Mouse (Mus musculus) G1E (cell line): ENCODE data around the gene Hsp90aa1.

Source experiments
- CTCF ChIP-seq: IDR thresholded peaks from 2 replicates; pipeline ENCODE4 v1.5.1; 2012; ENCODE audit warnings: low read depth, low read length, inconsistent platforms, mixed read lengths
- GATA1 ChIP-seq: IDR thresholded peaks from 2 replicates; pipeline ENCODE4 v1.6.1; 2012; ENCODE audit warnings: borderline replicate concordance, low read length, inconsistent platforms, mixed read lengths
- GATA2 ChIP-seq: IDR thresholded peaks from 2 replicates; pipeline ENCODE4 v1.6.1; 2012; ENCODE audit warnings: low read depth, low read length, inconsistent platforms, borderline replicate concordance
- POLR2AphosphoS5 ChIP-seq: IDR thresholded peaks from 2 replicates; pipeline ENCODE4 v1.6.1; 2012; ENCODE audit warnings: low read depth, low read length, inconsistent platforms; ENCODE audit not compliant: insufficient replicate concordance
- TAL1 ChIP-seq: conservative IDR thresholded peaks from 2 replicates; pipeline ENCODE4 v1.6.1; 2012; ENCODE audit warnings: low read depth, low read length, inconsistent platforms, mixed read lengths

GRCm38 (mm10) chr12:110750770-110751439, 48.4 kb upstream of the Hsp90aa1 start:
- no peak for TF ChIP-seq CTCF
- no peak for TF ChIP-seq TAL1
- no peak for TF ChIP-seq GATA1
- TF ChIP-seq GATA2: no peak
- no peak for TF ChIP-seq POLR2AphosphoS5
